Mouse (Mus musculus): ENCODE data around the gene Ubc. TPM values are rescaled to one million over a fixed set of nuclear protein-coding genes. Genes with fewer than 3 reads are reported as not detected.

Ubc gene
- total RNA-seq (2023): 1,000 to 10,000 TPM; 1,296 to 1,426 TPM

GRCm38 (mm10) chr5:125389579-125390441, at the start of gene Ubc:
Ubc (minus strand) TSS chr5:125390202.

GRCm38 (mm10) chr5:125433793-125434337, 43.9 kb upstream of the Ubc start, which contains the start of gene Dhx37:
Dhx37 (minus strand) TSS chr5:125434121.

GRCm38 (mm10) chr5:125389131-125389578, 847 bp downstream of the Ubc start, which contains the start of gene Gm10382:
Gm10382 (plus strand) TSS chr5:125389322.

GRCm38 (mm10) chr5:125340547-125341262, 49.3 kb downstream of the Ubc start, which contains the start of gene Scarb1:
Scarb1 (minus strand) TSS chr5:125341094.

Other genes with a start within 250 kb of the Ubc start
- gene Ncor2, start 211.0 kb downstream of the Ubc start, total RNA-seq (2023): 100 to 1,000 TPM; 136 to 152 TPM
- 10 to 100 TPM; 17.7 to 18.3 TPM for gene Scarb1, start 49.1 kb downstream of the Ubc start, total RNA-seq (2023)
- gene Gm10382, start 880 bp downstream of the Ubc start, total RNA-seq (2023): under 1 TPM in 1 of 2 experiments, not detected in 1; 0.76 TPM
- 10 to 100 TPM; 23.7 to 26.9 TPM for gene Dhx37, start 43.9 kb upstream of the Ubc start, total RNA-seq (2023)
- gene Bri3bp, start 51.4 kb upstream of the Ubc start, total RNA-seq (2023): 10 to 100 TPM; 17.0 to 20.3 TPM
- 10 to 100 TPM; 28.7 to 37.1 TPM for gene Aacs, start 85.6 kb upstream of the Ubc start, total RNA-seq (2023)
- not detected for gene Tmem132b, start 141.6 kb upstream of the Ubc start, total RNA-seq (2023)

Data from T-cell, adult 66 days (primary cell).